Mouse (Mus musculus) heart, postnatal 0 days (tissue): Measurements from ENCODE around the gene Xbp1. TPM values are rescaled to one million over a fixed set of nuclear protein-coding genes. Genes with fewer than 3 reads are reported as not detected.
"Not testable (repeated sequence)": the region's sequence is repeated elsewhere in the genome, so short reads cannot be mapped to it uniquely, and the experiment has no call there.

Source experiments
- ATAC-seq: fragments of 200-750 bp; cut with Nextera tagmentation; 2 replicates; pipeline ENCODE4 v1.8.0; 2017; ENCODE audit warnings: low read depth, moderate number of reproducible peaks, moderate library complexity; ENCODE audit not compliant: insufficient read depth
- DNase-seq: peaks from one replicate; pipeline ENCODE4 v3.0.0-alpha.2; 2016; ENCODE audit warnings: low spot score
- H3K27ac ChIP-seq: fragments of 300-500 bp; sonication (generic); 2 replicates; pipeline ENCODE4 v1.5.1; 2014; ENCODE audit warnings: low read depth, mild to moderate bottlenecking
- H3K27me3 ChIP-seq: fragments of 300-500 bp; sonication (generic); 2 replicates; pipeline ENCODE4 v1.6.1; 2014; ENCODE audit warnings: low read length, mixed read lengths; ENCODE audit not compliant: control insufficient read depth, insufficient read depth
- H3K36me3 ChIP-seq: fragments of 300-500 bp; sonication (generic); replicated peaks from 2 replicates; pipeline ENCODE4 v1.6.1; 2014; ENCODE audit warnings: low read length, mixed read lengths; ENCODE audit not compliant: control insufficient read depth, insufficient read depth
- H3K4me1 ChIP-seq: fragments of 300-500 bp; sonication (generic); 2 replicates; pipeline ENCODE4 v1.6.1; 2014; ENCODE audit warnings: antibody characterized with exemption; ENCODE audit not compliant: control insufficient read depth, insufficient read depth
- H3K4me2 ChIP-seq: fragments of 300-500 bp; sonication (generic); 2 replicates; pipeline ENCODE4 v1.6.1; 2014; ENCODE audit warnings: low read depth, mild to moderate bottlenecking, low read length, moderate library complexity
- H3K4me3 ChIP-seq: fragments of 300-500 bp; sonication (generic); 2 replicates; pipeline ENCODE4 v1.5.1; 2014; ENCODE audit warnings: low read depth, low read length
- H3K9ac ChIP-seq: fragments of 300-500 bp; sonication (generic); replicated peaks from 2 replicates; pipeline ENCODE4 v1.6.1; 2014; ENCODE audit warnings: low read depth, low read length, mixed read lengths
- H3K9me3 ChIP-seq: fragments of 300-500 bp; sonication (generic); replicated peaks from 2 replicates; pipeline ENCODE4 v1.6.1; 2016; ENCODE audit warnings: low read length; ENCODE audit not compliant: control insufficient read depth
- CTCF ChIP-seq: IDR thresholded peaks from 2 replicates; pipeline ENCODE4 v1.5.1; 2016; ENCODE audit warnings: antibody characterized with exemption, control low read depth, low read depth
- EP300 ChIP-seq: IDR thresholded peaks from 2 replicates; pipeline ENCODE4 v1.6.1; 2016; ENCODE audit warnings: antibody characterized with exemption, low read depth
- WGBS: fragments of 180-500 bp; shearing (Covaris S2); extraction: QIAGEN DNeasy Blood & Tissue Kit; methylation state at CpG from one replicate; pipeline ENCODE4 v1.1.7; 2014; 5-methylcytosine and 5-hydroxymethylcytosine counted together
- polyA plus RNA-seq: library from polyadenylated mRNA; unstranded; fragments of >200 nt; fragmentation: Nextera tagmentation; extraction: Ambion mirVana; gene quantifications from 2 replicates; pipeline ENCODE4 v1.2.1, GENCODE M21; 2015
- total RNA-seq: library from RNA; depleted of rRNA; stranded (reverse); fragments of >200 nt; gene quantifications from 2 replicates; pipeline ENCODE4 v1.2.3, GENCODE M21; 2014; ENCODE audit warnings: low replicate concordance; rRNA removed

Xbp1 gene
- 84.9 and 90.7 TPM in 2 replicates for total RNA-seq
- polyA plus RNA-seq: 70.7 and 96.1 TPM in 2 replicates

DNA sequence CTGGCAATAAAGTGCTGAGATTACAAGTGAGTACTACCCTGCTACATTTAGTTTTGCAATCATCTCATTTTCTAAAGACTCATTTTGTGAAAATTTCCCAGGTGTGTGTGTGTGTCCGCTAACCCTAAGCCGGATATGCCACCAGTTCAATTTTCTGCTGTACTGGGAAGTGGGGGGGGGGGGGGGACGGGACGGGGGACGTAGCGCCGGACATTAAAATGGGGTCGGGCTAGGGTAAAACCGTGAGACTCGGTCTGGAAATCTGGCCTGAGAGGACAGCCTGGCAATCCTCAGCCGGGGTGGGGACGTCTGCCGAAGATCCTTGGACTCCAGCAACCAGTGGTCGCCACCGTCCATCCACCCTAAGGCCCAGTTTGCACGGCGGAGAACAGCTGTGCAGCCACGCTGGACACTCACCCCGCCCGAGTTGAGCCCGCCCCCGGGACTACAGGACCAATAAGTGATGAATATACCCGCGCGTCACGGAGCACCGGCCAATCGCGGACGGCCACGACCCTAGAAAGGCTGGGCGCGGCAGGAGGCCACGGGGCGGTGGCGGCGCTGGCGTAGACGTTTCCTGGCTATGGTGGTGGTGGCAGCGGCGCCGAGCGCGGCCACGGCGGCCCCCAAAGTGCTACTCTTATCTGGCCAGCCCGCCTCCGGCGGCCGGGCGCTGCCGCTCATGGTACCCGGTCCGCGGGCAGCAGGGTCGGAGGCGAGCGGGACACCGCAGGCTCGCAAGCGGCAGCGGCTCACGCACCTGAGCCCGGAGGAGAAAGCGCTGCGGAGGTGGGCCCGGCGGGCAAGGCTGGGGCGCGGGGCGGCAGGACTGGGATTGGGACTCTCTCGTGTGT is at the start of gene Xbp1:
Gene Xbp1 (plus strand): TSS at position 248 of the 854 bp plus-strand sequence.
- TF ChIP-seq CTCF (no peak), EP300 (peak; percentile 26; the same call in 1 of the 2 replicates)
- no peaks in the 10 kb centered on the region for H3K27me3 ChIP-seq
- peak; percentile 94 for DNase-seq
- peak within 1 kb of the TSS; percentile 91 for H3K9ac ChIP-seq
- 0 out of 2 replicates have a peak, but pooled peaks cover 3% of the 10 kb centered on the region for H3K4me1 ChIP-seq
- peak within 1 kb of the TSS; percentile 68 for H3K4me2 ChIP-seq
- H3K9me3 ChIP-seq: no peaks in the 10 kb centered on the region
- H3K27ac ChIP-seq: peak within 1 kb of the TSS; percentile 96
- under 1% methylated on average over 69 of the region's 72 CpGs for WGBS
- peak; percentile 97 for ATAC-seq
- peak within 1 kb of the TSS; percentile 94 for H3K4me3 ChIP-seq
- H3K36me3 ChIP-seq: peaks cover 35% of the 10 kb centered on the region

- Histone ChIP-seq H3K27me3 (no peaks in the 10 kb centered on the region), H3K4me1 (no peaks in the 10 kb centered on the region), H3K9me3 (no peaks in the 10 kb centered on the region), H3K27ac (no peak overlapping the region), H3K4me3 (no peak overlapping the region), H3K9ac (no peak overlapping the region), H3K36me3 (no peaks in the 10 kb centered on the region), H3K4me2 (no peak overlapping the region)
- ATAC-seq (no peak), DNase-seq (peak; percentile 39)
- no peak for TF ChIP-seq EP300
- TF ChIP-seq CTCF: peak; percentile 83
- 16% methylated on average over 5 of the region's 5 CpGs for WGBS
Observed at GRCm38 (mm10) chr11:5474130-5474529, 46.3 kb upstream of the Xbp1 start.

DNA sequence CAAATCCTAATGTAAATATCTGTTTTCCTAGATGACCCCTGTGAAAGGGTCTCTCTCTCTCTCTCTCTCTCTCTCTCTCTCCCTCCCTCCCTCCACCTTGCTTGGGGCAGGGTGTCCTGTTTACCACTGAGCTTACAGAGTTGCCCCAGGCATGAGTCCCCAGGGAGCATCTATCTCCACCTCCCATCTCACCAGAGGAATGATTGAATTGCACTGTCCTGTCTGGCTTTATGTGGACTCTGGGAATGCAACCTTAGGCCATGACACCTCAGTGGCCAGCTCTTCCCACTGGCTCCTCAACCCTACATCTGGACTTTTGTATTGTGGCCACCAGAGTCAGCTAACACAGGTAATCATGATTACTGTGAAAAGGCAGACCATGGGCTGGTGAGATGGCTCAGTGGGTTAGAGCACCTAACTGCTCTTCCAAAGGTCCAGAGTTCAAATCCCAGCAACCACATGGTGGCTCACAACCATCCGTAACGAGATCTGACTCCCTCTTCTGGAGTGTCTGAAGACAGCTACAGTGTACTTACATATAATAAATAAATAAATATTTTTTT is 44.8 kb upstream of the Xbp1 start:
- not testable (repeated sequence) for H3K27ac ChIP-seq, H3K9ac ChIP-seq, H3K4me1 ChIP-seq, H3K36me3 ChIP-seq, ATAC-seq, H3K27me3 ChIP-seq, DNase-seq, H3K4me3 ChIP-seq, H3K4me2 ChIP-seq, H3K9me3 ChIP-seq
- WGBS: 100% methylated on average over 2 of the region's 2 CpGs

- Histone ChIP-seq H3K4me1 (no peaks in the 10 kb centered on the region), H3K9ac (no peak overlapping the region), H3K27me3 (no peaks in the 10 kb centered on the region), H3K4me2 (no peak overlapping the region), H3K27ac (no peak overlapping the region), H3K4me3 (no peak overlapping the region), H3K9me3 (no peaks in the 10 kb centered on the region), H3K36me3 (no peaks in the 10 kb centered on the region)
- 84% methylated on average over 4 of the region's 4 CpGs for WGBS
- no peak for DNase-seq
- ATAC-seq: no peak
- TF ChIP-seq CTCF (no peak), EP300 (no peak)
Observed at GRCm38 (mm10) chr11:5476806-5477205, 43.7 kb upstream of the Xbp1 start.

- Histone ChIP-seq H3K4me1 (no peaks in the 10 kb centered on the region), H3K27ac (no peak overlapping the region), H3K9ac (no peak overlapping the region), H3K27me3 (no peaks in the 10 kb centered on the region), H3K4me3 (no peak overlapping the region), H3K4me2 (no peak overlapping the region), H3K36me3 (no peaks in the 10 kb centered on the region), H3K9me3 (no peaks in the 10 kb centered on the region)
- TF ChIP-seq EP300 (no peak), CTCF (no peak)
- 69% methylated on average over 7 of the region's 7 CpGs for WGBS
- no peak for ATAC-seq
- no peak for DNase-seq
Observed at GRCm38 (mm10) chr11:5478193-5478592, 42.3 kb upstream of the Xbp1 start.
